Mouse (Mus musculus): Measurements from ENCODE around the gene Fdx1. TPM values are rescaled to one million over a fixed set of nuclear protein-coding genes. Genes with fewer than 3 reads are reported as not detected.
A peak's percentile ranks its signal among the peaks of the same experiment; 100 is the strongest.

Fdx1 gene
- polyA plus RNA-seq, 1 experiment from 2014 or later, result 103 TPM

GRCm38 (mm10) chr9:51928116-51928515, 35.2 kb downstream of the Fdx1 start:
- no peaks in the 10 kb centered on the region for H3K27me3 ChIP-seq
- peak overlapping the region; percentile 80 for H3K27ac ChIP-seq
- WGBS, result 18% methylated on average over 10 of the region's 10 CpGs
- no peak overlapping the region for H3K9ac ChIP-seq
- ATAC-seq (ENCODE audit: borderline replicate concordance, extremely low read depth, low FRiP score, low TSS enrichment), result peak; percentile 44; the same call in 1 of the 2 replicates
- H3K4me3 ChIP-seq, result no peak overlapping the region
- H3K4me2 ChIP-seq, result peak overlapping the region; percentile 9; the same call in 1 of the 2 replicates
- no peaks in the 10 kb centered on the region for H3K36me3 ChIP-seq
- peaks cover 51% of the 10 kb centered on the region for H3K4me1 ChIP-seq
- no peaks in the 10 kb centered on the region for H3K9me3 ChIP-seq

DNA sequence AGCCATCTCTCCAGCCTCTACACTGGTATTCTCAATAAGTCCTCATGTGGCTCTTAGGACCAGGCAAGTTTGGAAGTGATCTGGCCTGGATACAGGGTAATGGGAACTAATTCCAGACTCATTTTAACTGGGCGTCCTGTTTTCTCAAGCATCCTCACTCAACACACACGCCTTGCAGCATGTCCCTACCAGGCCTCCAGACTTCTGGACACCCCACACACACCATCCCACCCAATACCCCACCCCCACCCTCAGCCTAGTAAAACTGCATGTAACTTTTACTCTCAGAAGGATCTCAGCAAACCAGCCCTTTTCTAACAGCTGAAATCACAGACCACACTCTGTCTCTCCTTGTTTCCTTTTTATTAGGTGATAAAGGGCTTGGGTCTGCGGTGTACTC, 35.7 kb downstream of the Fdx1 start:
- no peaks in the 10 kb centered on the region for H3K9me3 ChIP-seq
- no peak for ATAC-seq (ENCODE audit: borderline replicate concordance, extremely low read depth, low FRiP score, low TSS enrichment)
- no peak overlapping the region for H3K4me3 ChIP-seq
- 38% methylated on average over 3 of the region's 3 CpGs for WGBS
- H3K4me1 ChIP-seq, result peaks cover 48% of the 10 kb centered on the region
- H3K4me2 ChIP-seq, result peak overlapping the region; percentile 9; the same call in 1 of the 2 replicates
- H3K36me3 ChIP-seq, result no peaks in the 10 kb centered on the region
- H3K9ac ChIP-seq, result no peak overlapping the region
- H3K27ac ChIP-seq, result peak overlapping the region; percentile 80
- no peaks in the 10 kb centered on the region for H3K27me3 ChIP-seq

DNA sequence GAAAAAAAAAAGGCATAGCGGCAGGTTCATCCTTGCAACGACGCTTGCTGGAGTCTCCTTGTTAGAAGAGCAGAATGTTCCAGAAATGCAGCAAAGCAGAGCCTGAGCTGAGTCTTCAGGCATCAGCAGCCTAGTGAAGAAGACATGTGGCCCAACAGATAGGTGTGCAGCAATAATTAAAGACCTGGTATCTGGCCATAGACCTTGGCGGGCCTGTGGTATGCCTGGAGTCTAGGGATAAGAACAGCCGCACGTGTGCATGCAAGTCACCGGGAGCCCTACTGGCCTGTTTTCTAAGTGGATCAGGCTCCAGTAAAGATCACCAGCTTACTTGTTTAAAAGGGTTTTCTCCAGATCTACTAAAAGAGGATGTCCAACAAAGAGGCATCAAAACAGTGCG, 36.7 kb downstream of the Fdx1 start:
- Histone ChIP-seq H3K4me1 (peaks cover 41% of the 10 kb centered on the region), H3K4me2 (no peak overlapping the region), H3K27ac (no peak overlapping the region), H3K4me3 (no peak overlapping the region), H3K27me3 (no peaks in the 10 kb centered on the region), H3K36me3 (no peaks in the 10 kb centered on the region), H3K9me3 (no peaks in the 10 kb centered on the region), H3K9ac (no peak overlapping the region)
- 90% methylated on average over 8 of the region's 8 CpGs for WGBS
- no peak for ATAC-seq (ENCODE audit: borderline replicate concordance, extremely low read depth, low FRiP score, low TSS enrichment)

- peaks cover 23% of the 10 kb centered on the region for H3K4me1 ChIP-seq
- H3K9ac ChIP-seq, result no peak overlapping the region
- H3K36me3 ChIP-seq, result no peaks in the 10 kb centered on the region
- H3K27me3 ChIP-seq, result no peaks in the 10 kb centered on the region
- no peak overlapping the region for H3K4me3 ChIP-seq
- ATAC-seq (ENCODE audit: borderline replicate concordance, extremely low read depth, low FRiP score, low TSS enrichment), result no peak
- no peak overlapping the region for H3K27ac ChIP-seq
- 74% methylated on average over 8 of the region's 8 CpGs for WGBS
- H3K4me2 ChIP-seq, result no peak overlapping the region
- H3K9me3 ChIP-seq, result no peaks in the 10 kb centered on the region
Observed at GRCm38 (mm10) chr9:51924551-51925081, 38.7 kb downstream of the Fdx1 start.

- 81% methylated on average over 2 of the region's 2 CpGs for WGBS
- Histone ChIP-seq H3K27me3 (no peaks in the 10 kb centered on the region), H3K9me3 (no peaks in the 10 kb centered on the region), H3K4me2 (no peak overlapping the region), H3K27ac (no peak overlapping the region), H3K4me3 (no peak overlapping the region), H3K4me1 (peaks cover 7% of the 10 kb centered on the region; the same call in 1 of the 2 replicates), H3K36me3 (no peaks in the 10 kb centered on the region), H3K9ac (no peak overlapping the region)
- ATAC-seq (ENCODE audit: borderline replicate concordance, extremely low read depth, low FRiP score, low TSS enrichment), result no peak
Observed at GRCm38 (mm10) chr9:51922756-51923155, 40.6 kb downstream of the Fdx1 start.

DNA sequence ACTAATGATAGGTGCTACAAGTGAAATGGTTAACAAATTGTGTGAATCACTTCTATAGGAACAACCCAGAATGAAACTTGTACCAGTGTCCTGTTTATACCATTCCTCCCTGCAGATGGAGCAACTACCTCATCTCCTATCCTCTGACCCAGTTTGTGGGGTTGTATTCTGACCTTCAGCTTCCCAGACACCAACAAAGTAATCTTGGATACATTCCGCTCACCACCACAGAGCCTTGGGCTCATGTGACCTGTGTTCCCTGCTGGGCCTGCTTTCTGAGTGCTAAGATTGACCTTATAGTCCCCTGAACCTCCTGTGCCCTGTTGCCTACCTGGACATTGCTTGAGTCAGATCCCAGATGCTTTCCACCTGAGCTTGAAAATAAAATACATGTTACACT, 47.8 kb downstream of the Fdx1 start:
- Histone ChIP-seq H3K9ac (no peak overlapping the region), H3K4me3 (no peak overlapping the region), H3K27me3 (no peaks in the 10 kb centered on the region), H3K9me3 (no peaks in the 10 kb centered on the region), H3K4me1 (no peaks in the 10 kb centered on the region), H3K4me2 (no peak overlapping the region), H3K27ac (no peak overlapping the region), H3K36me3 (no peaks in the 10 kb centered on the region)
- 70% methylated on average over 1 of the region's 1 CpGs for WGBS
- ATAC-seq (ENCODE audit: borderline replicate concordance, extremely low read depth, low FRiP score, low TSS enrichment), result no peak

- Histone ChIP-seq H3K9ac (no peak overlapping the region), H3K9me3 (no peaks in the 10 kb centered on the region), H3K4me3 (no peak overlapping the region), H3K36me3 (no peaks in the 10 kb centered on the region), H3K27ac (no peak overlapping the region), H3K27me3 (no peaks in the 10 kb centered on the region), H3K4me1 (no peaks in the 10 kb centered on the region), H3K4me2 (no peak overlapping the region)
- WGBS, result 76% methylated on average over 15 of the region's 15 CpGs
- ATAC-seq (ENCODE audit: borderline replicate concordance, extremely low read depth, low FRiP score, low TSS enrichment), result no peak
Observed at GRCm38 (mm10) chr9:51914481-51915120, 48.8 kb downstream of the Fdx1 start.

GRCm38 (mm10) chr9:51908838-51909237, 54.5 kb downstream of the Fdx1 start:
- Histone ChIP-seq H3K4me1 (0 out of 2 replicates have a peak, but pooled peaks cover 4% of the 10 kb centered on the region), H3K4me2 (no peak overlapping the region), H3K9ac (no peak overlapping the region; the same call in 1 of the 2 replicates), H3K36me3 (no peaks in the 10 kb centered on the region), H3K9me3 (no peaks in the 10 kb centered on the region), H3K27ac (peak overlapping the region; percentile 54), H3K4me3 (no peak overlapping the region), H3K27me3 (no peaks in the 10 kb centered on the region)
- WGBS, result 5% methylated on average over 2 of the region's 2 CpGs
- ATAC-seq (ENCODE audit: borderline replicate concordance, extremely low read depth, low FRiP score, low TSS enrichment), result peak; percentile 62; the same call in 1 of the 2 replicates

DNA sequence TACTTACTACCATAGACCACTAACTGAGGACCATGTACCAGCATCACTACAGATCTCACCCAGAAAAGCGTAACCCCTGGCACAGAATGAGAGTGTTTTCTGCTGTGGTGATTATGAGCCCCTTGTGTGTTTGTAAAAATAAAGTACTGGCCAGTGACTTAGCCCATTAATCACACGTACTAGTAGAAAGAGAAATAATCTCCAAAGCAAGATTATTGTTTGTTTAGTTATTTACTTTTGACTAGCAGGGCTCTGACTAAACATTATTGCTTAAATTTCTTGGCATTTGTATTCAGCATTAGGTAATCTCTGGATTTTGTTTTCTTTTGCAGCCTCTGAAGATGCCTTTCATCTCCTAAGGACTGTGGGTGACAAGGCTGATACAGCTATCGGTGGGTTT, 55.1 kb downstream of the Fdx1 start:
- no peak overlapping the region for H3K4me2 ChIP-seq
- H3K4me1 ChIP-seq, result 0 out of 2 replicates have a peak, but pooled peaks cover 4% of the 10 kb centered on the region
- no peaks in the 10 kb centered on the region for H3K36me3 ChIP-seq
- H3K4me3 ChIP-seq, result no peak overlapping the region
- no peak; the same call in 1 of the 2 replicates for ATAC-seq (ENCODE audit: borderline replicate concordance, extremely low read depth, low FRiP score, low TSS enrichment)
- peak overlapping the region; percentile 54 for H3K27ac ChIP-seq
- H3K9ac ChIP-seq, result no peak overlapping the region
- no peaks in the 10 kb centered on the region for H3K9me3 ChIP-seq
- no peaks in the 10 kb centered on the region for H3K27me3 ChIP-seq
- WGBS, result 44% methylated on average over 3 of the region's 3 CpGs

DNA sequence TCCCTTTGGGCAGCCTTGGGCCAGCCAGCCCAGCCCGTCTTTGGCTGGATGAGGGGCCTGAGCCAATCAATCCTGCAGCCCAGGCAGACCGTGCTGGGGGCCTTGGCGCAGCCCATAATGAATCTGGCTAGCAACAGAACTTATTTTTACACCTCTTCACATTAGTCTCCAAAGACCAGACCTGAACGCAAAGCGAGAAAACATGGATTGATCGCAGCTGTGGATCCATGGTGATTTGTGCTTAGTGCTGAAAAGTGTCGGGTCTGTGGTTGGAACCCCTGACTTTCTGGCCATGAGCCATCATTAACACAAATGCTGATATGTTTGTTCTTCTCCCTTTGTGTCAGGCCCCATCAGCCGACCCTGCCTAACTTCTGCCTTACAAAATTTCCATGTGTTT, 56.4 kb downstream of the Fdx1 start:
- H3K4me2 ChIP-seq, result no peak overlapping the region
- no peak overlapping the region for H3K9ac ChIP-seq
- 0 out of 2 replicates have a peak, but pooled peaks cover 4% of the 10 kb centered on the region for H3K4me1 ChIP-seq
- no peaks in the 10 kb centered on the region for H3K9me3 ChIP-seq
- no peaks in the 10 kb centered on the region for H3K27me3 ChIP-seq
- no peaks in the 10 kb centered on the region for H3K36me3 ChIP-seq
- no peak overlapping the region for H3K4me3 ChIP-seq
- no peak for ATAC-seq (ENCODE audit: borderline replicate concordance, extremely low read depth, low FRiP score, low TSS enrichment)
- no peak overlapping the region for H3K27ac ChIP-seq
- 70% methylated on average over 8 of the region's 8 CpGs for WGBS

Measured in lung, embryonic 15.5 days (tissue).